Mouse (Mus musculus) C2C12 (cell line): ENCODE measurements at regions not wholly inside any gene's neighbourhood (a gene's known extent, or its start where the extent isn't known, plus 50 kb on each side); places are given as distances from the start of the nearest gene placed in this dataset.
A peak's percentile ranks its signal among the peaks of the same experiment; 100 is the strongest.

Experiments used
- H3K27me3 ChIP-seq: one replicate; pipeline ENCODE4 v1.6.1; 2011; ENCODE audit not compliant: control insufficient read depth, insufficient read depth, insufficient read length
- H3K36me3 ChIP-seq: one replicate; pipeline ENCODE4 v1.6.1; 2011; ENCODE audit not compliant: control insufficient read depth, insufficient read depth
- H3K4me3 ChIP-seq: one replicate; pipeline ENCODE4 v1.5.1; 2011; ENCODE audit warnings: mild to moderate bottlenecking, control low read depth; ENCODE audit not compliant: poor library complexity, insufficient read depth, severe bottlenecking
- H3K79me2 ChIP-seq: one replicate; pipeline ENCODE4 v1.6.1; 2011; ENCODE audit not compliant: control insufficient read depth, insufficient read depth
- H3K79me3 ChIP-seq: one replicate; pipeline ENCODE4 v1.6.1; 2011; ENCODE audit warnings: low read depth, control low read depth
- H3ac ChIP-seq: one replicate; pipeline ENCODE3; 2011; ENCODE audit warnings: low read depth; ENCODE audit not compliant: control insufficient read depth, insufficient read length
- CEBPB ChIP-seq: IDR thresholded peaks from one replicate; pipeline ENCODE4 v1.6.1; 2011; ENCODE audit warnings: low read depth, mild to moderate bottlenecking, control low read depth, moderate library complexity
- CTCF ChIP-seq: IDR thresholded peaks from one replicate; pipeline ENCODE4 v1.5.1; 2011; ENCODE audit not compliant: control insufficient read depth, insufficient read depth, insufficient read length
- FOSL1 ChIP-seq: IDR thresholded peaks from one replicate; pipeline ENCODE4 v1.8.0; 2011; ENCODE audit warnings: mild to moderate bottlenecking, low read length; ENCODE audit not compliant: poor library complexity, insufficient read depth, severe bottlenecking
- MAX ChIP-seq: IDR thresholded peaks from one replicate; pipeline ENCODE4 v1.6.1; 2011; ENCODE audit warnings: mild to moderate bottlenecking, control low read depth
- MYOD1 ChIP-seq: IDR thresholded peaks from one replicate; pipeline ENCODE4 v1.6.1; 2011; ENCODE audit warnings: low read depth; ENCODE audit not compliant: control insufficient read depth, insufficient read length
- MYOG ChIP-seq: IDR thresholded peaks from one replicate; pipeline ENCODE4 v1.6.1; 2011; ENCODE audit not compliant: control insufficient read depth, insufficient read length; ENCODE audit errors: extremely low read depth
- USF1 ChIP-seq: IDR thresholded peaks from one replicate; pipeline ENCODE4 v1.6.1; 2011; ENCODE audit warnings: low read depth, mild to moderate bottlenecking, control low read depth, moderate library complexity

GRCm38 (mm10) chr13:85773848-85774247 is 272.9 kb downstream of the Cox7c start:
- Histone ChIP-seq H3K27me3 (no peaks in the 10 kb centered on the region), H3K36me3 (no peaks in the 10 kb centered on the region), H3K79me2 (no peaks in the 10 kb centered on the region), H3K4me3 (no peak overlapping the region), H3ac (no peak overlapping the region), H3K79me3 (no peaks in the 10 kb centered on the region)
- TF ChIP-seq MYOD1, result no peak
- TF ChIP-seq USF1, result no peak
- no peak for TF ChIP-seq MYOG
- no peak for TF ChIP-seq FOSL1
- no peak for TF ChIP-seq CEBPB
- TF ChIP-seq CTCF, result no peak
- TF ChIP-seq MAX, result no peak

GRCm38 (mm10) chr13:85771027-85771681 is 275.6 kb downstream of the Cox7c start:
- TF ChIP-seq MYOG, result no peak
- TF ChIP-seq MAX, result no peak
- TF ChIP-seq FOSL1, result no peak
- no peak for TF ChIP-seq CEBPB
- TF ChIP-seq USF1, result no peak
- TF ChIP-seq CTCF, result no peak
- TF ChIP-seq MYOD1, result no peak
- Histone ChIP-seq H3K4me3 (no peak overlapping the region), H3K79me3 (no peaks in the 10 kb centered on the region), H3ac (no peak overlapping the region), H3K27me3 (no peaks in the 10 kb centered on the region), H3K36me3 (no peaks in the 10 kb centered on the region), H3K79me2 (no peaks in the 10 kb centered on the region)

- H3K27me3 ChIP-seq, result no peaks in the 10 kb centered on the region
- H3ac ChIP-seq, result no peak overlapping the region
- H3K79me2 ChIP-seq, result no peaks in the 10 kb centered on the region
- no peaks in the 10 kb centered on the region for H3K79me3 ChIP-seq
- H3K36me3 ChIP-seq, result no peaks in the 10 kb centered on the region
- H3K4me3 ChIP-seq, result no peak overlapping the region
- no peak for TF ChIP-seq USF1
Measured at GRCm38 (mm10) chr13:85770538-85770937, 276.2 kb downstream of the Cox7c start.

- Histone ChIP-seq H3K36me3 (no peaks in the 10 kb centered on the region), H3K4me3 (no peak overlapping the region), H3K79me3 (no peaks in the 10 kb centered on the region), H3ac (no peak overlapping the region), H3K27me3 (no peaks in the 10 kb centered on the region), H3K79me2 (no peaks in the 10 kb centered on the region)
- TF ChIP-seq CTCF, result no peak
- no peak for TF ChIP-seq USF1
- no peak for TF ChIP-seq MAX
- TF ChIP-seq CEBPB, result no peak
Measured at GRCm38 (mm10) chr13:85768520-85768919, 278.2 kb downstream of the Cox7c start.

- Histone ChIP-seq H3ac (no peak overlapping the region), H3K79me3 (no peaks in the 10 kb centered on the region), H3K79me2 (no peaks in the 10 kb centered on the region), H3K36me3 (no peaks in the 10 kb centered on the region), H3K4me3 (no peak overlapping the region), H3K27me3 (no peaks in the 10 kb centered on the region)
- TF ChIP-seq FOSL1, result no peak
- no peak for TF ChIP-seq USF1
- TF ChIP-seq CTCF, result no peak
- TF ChIP-seq CEBPB, result no peak
- no peak for TF ChIP-seq MYOG
- TF ChIP-seq MYOD1, result no peak
- no peak for TF ChIP-seq MAX
Measured at GRCm38 (mm10) chr13:85724616-85725015, 322.1 kb downstream of the Cox7c start.

- Histone ChIP-seq H3K4me3 (no peak overlapping the region), H3K36me3 (no peaks in the 10 kb centered on the region), H3K79me3 (no peaks in the 10 kb centered on the region), H3ac (no peak overlapping the region), H3K79me2 (no peaks in the 10 kb centered on the region), H3K27me3 (no peaks in the 10 kb centered on the region)
- TF ChIP-seq USF1, result peak; percentile 67
- TF ChIP-seq CEBPB, result no peak
Measured at GRCm38 (mm10) chr13:85724105-85724504, 322.6 kb downstream of the Cox7c start.
